Comparison of ENCODE assay signal across 26 mouse cellular contexts in genomic region chr8:124866669-124867068, GRCm38 (mm10). TPM values are rescaled to one million over a fixed set of nuclear protein-coding genes. Genes with fewer than 3 reads are reported as not detected.
DNase-seq lines count a peak whose midpoint lies in the region; ATAC-seq and TF ChIP-seq lines count a peak whose summit lies in the region.
"Had no signal": no experiment of that assay in that cellular context is flagged by ENCODE, and none has a peak within 500 bp of the region (broad histone marks: within the 10 kb centered on the region; RNA-seq: fewer than 3 reads in every experiment).

No protein-coding gene starts in this region.

- no peaks in the 10 kb centered on the region; the same call in 1 of the 2 replicates for H3K79me2 ChIP-seq in heart, adult 2 months (replicated peaks; ENCODE audit: control insufficient read depth, insufficient read depth, low read length)

- H3K4me2 ChIP-seq in heart, postnatal 0 days (ENCODE audit: low read depth, low read length), result no peak overlapping the region
- no peak overlapping the region for H3K4me2 ChIP-seq in midbrain, postnatal 0 days (ENCODE audit: low read depth, low read length, poor library complexity, severe bottlenecking)
- H3K4me2 ChIP-seq: hindbrain, embryonic 14.5 days; limb, embryonic 12.5 days; neural tube, embryonic 13.5 days had no signal

- ATAC-seq in heart, postnatal 0 days (ENCODE audit: insufficient read depth, low read depth), result no peak
- peak; percentile 64 for ATAC-seq in common myeloid progenitor, adult 5-6 weeks (replicated peaks; ENCODE audit: low read depth, poor library complexity, severe bottlenecking)
- no peak for ATAC-seq in midbrain, postnatal 0 days (ENCODE audit: low FRiP score)
- ATAC-seq: forebrain, postnatal 0 days; inflammation-experienced regulatory T-cells, adult 6 months; Patski had no signal

- peaks cover 5% of the 10 kb centered on the region for H3K36me3 ChIP-seq in heart, adult 2 months (ENCODE audit: control insufficient read depth, insufficient read depth, low read length)
- peaks cover 11% of the 10 kb centered on the region for H3K36me3 ChIP-seq in heart, postnatal 0 days (replicated peaks; ENCODE audit: control insufficient read depth, insufficient read depth, low read length)
- H3K36me3 ChIP-seq in splenic B cell, adult 2 months (ENCODE audit: control insufficient read depth, insufficient read depth, low read length, poor library complexity, severe bottlenecking), result no peaks in the 10 kb centered on the region; the same call in none of the 2 replicates
- peaks cover 9% of the 10 kb centered on the region; the same call in 1 of the 2 replicates for H3K36me3 ChIP-seq in midbrain, postnatal 0 days (ENCODE audit: insufficient read depth, low read length)

- H3K4me3 ChIP-seq in heart, adult 2 months, result no peak overlapping the region
- H3K4me3 ChIP-seq in heart, postnatal 0 days (ENCODE audit: low read depth, low read length), result no peak overlapping the region
- no peak overlapping the region for H3K4me3 ChIP-seq in midbrain, postnatal 0 days (ENCODE audit: low read depth, low read length)
- H3K4me3 ChIP-seq: forebrain, embryonic 10.5 days; limb, embryonic 12.5 days; myocyte; neural tube, embryonic 13.5 days had no signal

- TF ChIP-seq EP300 in heart, adult 2 months (IDR thresholded peaks at IDR 0.05; ENCODE audit: insufficient read depth, low read depth, low read length), result no peak
- no peak for TF ChIP-seq EP300 in heart, postnatal 0 days (IDR thresholded peaks at IDR 0.05; ENCODE audit: low read depth)

- H3K9me3 ChIP-seq in heart, postnatal 0 days (replicated peaks; ENCODE audit: control insufficient read depth, low read length), result no peaks in the 10 kb centered on the region
- no peaks in the 10 kb centered on the region for H3K9me3 ChIP-seq in midbrain, postnatal 0 days (ENCODE audit: low read length)
- H3K9me3 ChIP-seq: forebrain, embryonic 10.5 days; limb, embryonic 12.5 days; neural tube, embryonic 13.5 days had no signal

- 33% methylated on average over 3 of the region's 3 CpGs for WGBS in heart, adult 2 months
- whole genome bisulfite sequencing in heart, postnatal 0 days, result 27% methylated on average over 3 of the region's 3 CpGs
- 83% methylated on average over 3 of the region's 3 CpGs for WGBS in midbrain, postnatal 0 days

- no peaks in the 10 kb centered on the region for H3K27me3 ChIP-seq in heart, adult 2 months (ENCODE audit: control insufficient read depth, insufficient read depth, low read length)
- no peaks in the 10 kb centered on the region for H3K27me3 ChIP-seq in heart, postnatal 0 days (ENCODE audit: control insufficient read depth, insufficient read depth, low read length)
- no peaks in the 10 kb centered on the region for H3K27me3 ChIP-seq in splenic B cell, adult 2 months (ENCODE audit: control insufficient read depth, insufficient read depth, low read length, poor library complexity, severe bottlenecking)
- no peaks in the 10 kb centered on the region for H3K27me3 ChIP-seq in midbrain, postnatal 0 days (ENCODE audit: insufficient read depth, low read length)
- H3K27me3 ChIP-seq: limb, embryonic 12.5 days; neural tube, embryonic 13.5 days; Patski had no signal

- peaks cover 15% of the 10 kb centered on the region for H3K4me1 ChIP-seq in heart, adult 2 months (ENCODE audit: control insufficient read depth, insufficient read depth, low read length)
- peaks cover 34% of the 10 kb centered on the region for H3K4me1 ChIP-seq in heart, postnatal 0 days (ENCODE audit: control insufficient read depth, insufficient read depth)
- peaks cover 4% of the 10 kb centered on the region; the same call in 1 of the 2 replicates for H3K4me1 ChIP-seq in midbrain, postnatal 0 days (ENCODE audit: insufficient read depth, low read length)

- no peak for DNase-seq in heart, adult 2 months
- no peak for DNase-seq in heart, postnatal 36 days
- DNase-seq in heart, postnatal 0 days (ENCODE audit: low spot score), result peak; percentile 14
- DNase-seq in heart, postnatal 25 days (ENCODE audit: low spot score), result no peak
- peak; percentile 27 for DNase-seq in splenic B cell, adult 2 months (ENCODE audit: low read depth, low spot score)
- no peak for DNase-seq in midbrain, postnatal 0 days (ENCODE audit: low spot score)
- DNase-seq: cerebellum, adult 11 months; cerebellum, adult 9-11 months; forebrain, postnatal 0 days; gastrocnemius, postnatal 36 days; heart, postnatal 4 days; kidney, adult 18-20 months; kidney, postnatal 4 days; lung, adult 2 months; midbrain, embryonic 14.5 days; retina, postnatal 1 day; thymus, postnatal 36 days had no signal

- intact Hi-C loops in heart, adult 2 months (cut with DNase I), result no loop called here
- intact Hi-C loops in heart, postnatal 36 days (cut with DNase I), result no loop called here
- intact Hi-C loops in heart, postnatal 25 days (cut with DNase I), result no loop called here

- no peak for TF ChIP-seq CTCF in heart, adult 2 months (IDR thresholded peaks at IDR 0.05)
- TF ChIP-seq CTCF in heart, postnatal 0 days (IDR thresholded peaks at IDR 0.05; ENCODE audit: low read depth), result no peak
- TF ChIP-seq CTCF in midbrain, postnatal 0 days (IDR thresholded peaks at IDR 0.05), result no peak

- peak overlapping the region; percentile 23; the same call in 1 of the 2 replicates for H3K27ac ChIP-seq in heart, adult 2 months
- H3K27ac ChIP-seq in heart, postnatal 0 days (ENCODE audit: low read depth), result peak overlapping the region; percentile 26; the same call in 1 of the 2 replicates
- H3K27ac ChIP-seq in midbrain, postnatal 0 days (ENCODE audit: low read depth, low read length), result no peak overlapping the region
- H3K27ac ChIP-seq: forebrain, embryonic 10.5 days; hindbrain, embryonic 14.5 days; limb, embryonic 12.5 days; macrophage; neural tube, embryonic 13.5 days had no signal

- H3K9ac ChIP-seq in heart, adult 2 months (ENCODE audit: low read depth, low read length), result no peak overlapping the region
- H3K9ac ChIP-seq in heart, postnatal 0 days (replicated peaks; ENCODE audit: low read depth, low read length), result no peak overlapping the region
- no peak overlapping the region for H3K9ac ChIP-seq in midbrain, postnatal 0 days (replicated peaks; ENCODE audit: low read length, poor library complexity, severe bottlenecking)
- H3K9ac ChIP-seq: forebrain, postnatal 0 days; hindbrain, embryonic 14.5 days; limb, embryonic 12.5 days; neural tube, embryonic 13.5 days had no signal

- TF ChIP-seq POLR2A in heart, adult 2 months (IDR thresholded peaks at IDR 0.05; ENCODE audit: insufficient read depth, low read depth, low read length), result no peak

RNA-seq across cellular contexts. Expression of gene 2810004N23Rik, which starts 3.7 kb away (rescaled TPM):
- total RNA-seq in heart, adult 2 months (2021), result 10 to 100 TPM; 47.3 to 51.7 TPM
- 28.9 and 46.7 TPM in 2 replicates for polyA plus RNA-seq in heart, adult 2 months (2012; rRNA removed)
- 10 to 100 TPM; 44.8 to 47.4 TPM for total RNA-seq in heart, postnatal 36 days (2021)
- 45.9 and 49.9 TPM in 2 replicates for total RNA-seq in heart, postnatal 0 days (2014; rRNA removed; ENCODE audit: low replicate concordance)
- 49.6 and 50.2 TPM in 2 replicates for polyA plus RNA-seq in heart, postnatal 0 days (2015; fragmentation: Nextera tagmentation; extraction: Ambion mirVana)
- total RNA-seq in heart, postnatal 25 days (2021), result 10 to 100 TPM; 39.7 to 45.5 TPM
- 69.2 and 77.3 TPM in 2 replicates for total RNA-seq in common myeloid progenitor, adult 5-6 weeks (2017)
- total RNA-seq in midbrain, postnatal 0 days (2014; rRNA removed), result 20.6 and 24.7 TPM in 2 replicates
- polyA plus RNA-seq in midbrain, postnatal 0 days (2015; fragmentation: Nextera tagmentation; extraction: Ambion mirVana), result 20.3 and 20.4 TPM in 2 replicates

RNA-seq across cellular contexts. Expression of gene Gnpat, which starts 3.8 kb away (rescaled TPM):
- total RNA-seq in heart, adult 2 months (2021), result 100 to 1,000 TPM; 169 to 189 TPM
- 199 and 263 TPM in 2 replicates for polyA plus RNA-seq in heart, adult 2 months (2012; rRNA removed)
- 100 to 1,000 TPM; 174 to 194 TPM for total RNA-seq in heart, postnatal 36 days (2021)
- 77.2 and 117 TPM in 2 replicates for total RNA-seq in heart, postnatal 0 days (2014; rRNA removed; ENCODE audit: low replicate concordance)
- 114 and 115 TPM in 2 replicates for polyA plus RNA-seq in heart, postnatal 0 days (2015; fragmentation: Nextera tagmentation; extraction: Ambion mirVana)
- total RNA-seq in heart, postnatal 25 days (2021), result 100 to 1,000 TPM; 168 to 181 TPM
- total RNA-seq in common myeloid progenitor, adult 5-6 weeks (2017), result 69.3 and 90.7 TPM in 2 replicates
- 45.1 and 47.2 TPM in 2 replicates for total RNA-seq in midbrain, postnatal 0 days (2014; rRNA removed)
- polyA plus RNA-seq in midbrain, postnatal 0 days (2015; fragmentation: Nextera tagmentation; extraction: Ambion mirVana), result 48.2 and 58.5 TPM in 2 replicates

RNA-seq across cellular contexts. Expression of gene Exoc8, which starts 30.8 kb away (rescaled TPM):
- 10 to 100 TPM; 18.8 to 20.2 TPM for total RNA-seq in heart, adult 2 months (2021)
- polyA plus RNA-seq in heart, adult 2 months (2012; rRNA removed), result 6.8 and 9.7 TPM in 2 replicates
- 10 to 100 TPM; 18.5 to 22.8 TPM for total RNA-seq in heart, postnatal 36 days (2021)
- total RNA-seq in heart, postnatal 0 days (2014; rRNA removed; ENCODE audit: low replicate concordance), result 9.0 and 16.9 TPM in 2 replicates
- 5.0 and 5.3 TPM in 2 replicates for polyA plus RNA-seq in heart, postnatal 0 days (2015; fragmentation: Nextera tagmentation; extraction: Ambion mirVana)
- total RNA-seq in heart, postnatal 25 days (2021), result 10 to 100 TPM; 18.9 to 19.2 TPM
- 15.2 and 16.2 TPM in 2 replicates for total RNA-seq in common myeloid progenitor, adult 5-6 weeks (2017)
- total RNA-seq in midbrain, postnatal 0 days (2014; rRNA removed), result 33.6 and 34.4 TPM in 2 replicates
- polyA plus RNA-seq in midbrain, postnatal 0 days (2015; fragmentation: Nextera tagmentation; extraction: Ambion mirVana), result 10.5 and 10.7 TPM in 2 replicates

RNA-seq across cellular contexts. Expression of gene Sprtn, which starts 31.0 kb away (rescaled TPM):
- total RNA-seq in heart, adult 2 months (2021), result 10 to 100 TPM; 10.3 TPM
- polyA plus RNA-seq in heart, adult 2 months (2012; rRNA removed), result 8.3 and 13.7 TPM in 2 replicates
- total RNA-seq in heart, postnatal 36 days (2021), result 10 to 100 TPM; 12.2 to 12.8 TPM
- total RNA-seq in heart, postnatal 0 days (2014; rRNA removed; ENCODE audit: low replicate concordance), result 9.6 and 14.5 TPM in 2 replicates
- 5.1 and 6.7 TPM in 2 replicates for polyA plus RNA-seq in heart, postnatal 0 days (2015; fragmentation: Nextera tagmentation; extraction: Ambion mirVana)
- 10 to 100 TPM in 1 of 2 experiments, 1 to 10 TPM in 1; 9.5 to 12.2 TPM for total RNA-seq in heart, postnatal 25 days (2021)
- 25.7 and 26.8 TPM in 2 replicates for total RNA-seq in common myeloid progenitor, adult 5-6 weeks (2017)
- total RNA-seq in midbrain, postnatal 0 days (2014; rRNA removed), result 13.9 and 17.1 TPM in 2 replicates
- 6.0 and 6.1 TPM in 2 replicates for polyA plus RNA-seq in midbrain, postnatal 0 days (2015; fragmentation: Nextera tagmentation; extraction: Ambion mirVana)

Comparison
In these comparisons a context has a peak if more than half of its experiments do, and no peak if none do; other contexts are left out.
1. DNase-seq: peak in heart, postnatal 0 days (single experiment) and splenic B cell, adult 2 months (single experiment); none in heart, adult 2 months (0 of 2), heart, postnatal 36 days (0 of 2), heart, postnatal 25 days (single experiment) and midbrain, postnatal 0 days (single experiment).